Mouse (Mus musculus) hindbrain, embryonic 14.5 days (tissue): ENCODE measurements around the gene Psmc3. TPM values are rescaled to one million over a fixed set of nuclear protein-coding genes. Genes with fewer than 3 reads are reported as not detected.

ENCODE experiments used
- ATAC-seq: fragments of 200-750 bp; cut with Nextera tagmentation; 2 replicates; pipeline ENCODE4 v1.8.0; 2017; ENCODE audit warnings: moderate number of reproducible peaks, mild to moderate bottlenecking, moderate TSS enrichment, moderate library complexity; ENCODE audit not compliant: low FRiP score
- DNase-seq: peaks from one replicate; pipeline ENCODE4 v3.0.0-alpha.2; 2015; ENCODE audit warnings: low spot score
- H3K27ac ChIP-seq: fragments of 300-500 bp; sonication (generic); 2 replicates; pipeline ENCODE4 v1.5.1; 2014; ENCODE audit warnings: mild to moderate bottlenecking, moderate library complexity
- H3K27me3 ChIP-seq: fragments of 300-500 bp; sonication (generic); 2 replicates; pipeline ENCODE4 v1.6.1; 2014; ENCODE audit warnings: mild to moderate bottlenecking, low read length, mixed read lengths; ENCODE audit not compliant: control insufficient read depth, insufficient read depth
- H3K36me3 ChIP-seq: fragments of 300-500 bp; sonication (generic); replicated peaks from 2 replicates; pipeline ENCODE4 v1.6.1; 2014; ENCODE audit not compliant: control insufficient read depth, insufficient read depth
- H3K4me1 ChIP-seq: fragments of 300-500 bp; sonication (generic); replicated peaks from 2 replicates; pipeline ENCODE4 v1.6.1; 2014; ENCODE audit warnings: antibody characterized with exemption, low read length, mixed read lengths; ENCODE audit not compliant: control insufficient read depth, insufficient read depth
- H3K4me2 ChIP-seq: fragments of 300-500 bp; sonication (generic); replicated peaks from 2 replicates; pipeline ENCODE4 v1.6.1; 2014; ENCODE audit warnings: mild to moderate bottlenecking, moderate library complexity
- H3K4me3 ChIP-seq: fragments of 300-500 bp; sonication (generic); replicated peaks from 2 replicates; pipeline ENCODE4 v1.5.1; 2014; ENCODE audit warnings: mild to moderate bottlenecking, low read length
- H3K9ac ChIP-seq: fragments of 300-500 bp; sonication (generic); 2 replicates; pipeline ENCODE4 v1.6.1; 2014
- H3K9me3 ChIP-seq: fragments of 300-500 bp; sonication (generic); 2 replicates; pipeline ENCODE4 v1.6.1; 2016; ENCODE audit warnings: low read length; ENCODE audit not compliant: control insufficient read depth
- WGBS: fragments of 180-500 bp; shearing (Covaris S2); extraction: QIAGEN DNeasy Blood & Tissue Kit; methylation state at CpG from one replicate; pipeline ENCODE4 v1.1.7; 2014; 5-methylcytosine and 5-hydroxymethylcytosine counted together
- polyA plus RNA-seq: library from polyadenylated mRNA; unstranded; fragments of >200 nt; fragmentation: Nextera tagmentation; extraction: Ambion mirVana; gene quantifications from 2 replicates; pipeline ENCODE4 v1.2.1, GENCODE M21; 2014

Psmc3 gene
- polyA plus RNA-seq, 1 experiment from 2014 or later: 237 TPM

- 83% methylated on average over 10 of the region's 10 CpGs for WGBS
- Histone ChIP-seq H3K36me3 (no peaks in the 10 kb centered on the region), H3K27ac (no peak overlapping the region)
These were observed 59.5 kb downstream of the Psmc3 start for GRCm38 (mm10) chr2:91113334-91113733.

GRCm38 (mm10) chr2:91113852-91114251 is 60.0 kb downstream of the Psmc3 start:
- Histone ChIP-seq H3K36me3 (no peaks in the 10 kb centered on the region), H3K27ac (no peak overlapping the region), H3K9me3 (no peaks in the 10 kb centered on the region), H3K4me3 (no peak overlapping the region), H3K4me1 (peaks cover 6% of the 10 kb centered on the region; the same call in 1 of the 2 replicates), H3K9ac (no peak overlapping the region), H3K4me2 (no peak overlapping the region), H3K27me3 (0 out of 2 replicates have a peak, but pooled peaks cover 4% of the 10 kb centered on the region)
- no peak for ATAC-seq
- DNase-seq: no peak
- WGBS: 71% methylated on average over 6 of the region's 6 CpGs

More at GRCm38 (mm10) chr2:91113334-91113733, 59.5 kb downstream of the Psmc3 start:
- Histone ChIP-seq H3K27me3 (0 out of 2 replicates have a peak, but pooled peaks cover 4% of the 10 kb centered on the region), H3K4me3 (no peak overlapping the region), H3K9me3 (no peaks in the 10 kb centered on the region), H3K9ac (no peak overlapping the region), H3K4me2 (no peak overlapping the region), H3K4me1 (peaks cover 6% of the 10 kb centered on the region; the same call in 1 of the 2 replicates)
- ATAC-seq (no peak), DNase-seq (no peak)

- no peaks in the 10 kb centered on the region for H3K9me3 ChIP-seq
- WGBS: 9% methylated on average over 33 of the region's 42 CpGs
- H3K9ac ChIP-seq: peak overlapping the region; percentile 49
- H3K36me3 ChIP-seq: no peaks in the 10 kb centered on the region
- H3K4me2 ChIP-seq: peak overlapping the region; percentile 62
- H3K4me3 ChIP-seq: peak overlapping the region; percentile 29
- ATAC-seq (peak; percentile 54; the same call in 1 of the 2 replicates), DNase-seq (peak; percentile 83)
- 0 out of 2 replicates have a peak, but pooled peaks cover 4% of the 10 kb centered on the region for H3K27me3 ChIP-seq
- H3K4me1 ChIP-seq: peaks cover 6% of the 10 kb centered on the region; the same call in 1 of the 2 replicates
- H3K27ac ChIP-seq: no peak overlapping the region
These were observed 61.2 kb downstream of the Psmc3 start for GRCm38 (mm10) chr2:91114781-91115577.

GRCm38 (mm10) chr2:91115578-91115970 is 61.8 kb downstream of the Psmc3 start:
- Histone ChIP-seq H3K27me3 (0 out of 2 replicates have a peak, but pooled peaks cover 4% of the 10 kb centered on the region), H3K4me1 (peaks cover 6% of the 10 kb centered on the region; the same call in 1 of the 2 replicates), H3K9ac (peak overlapping the region; percentile 49), H3K36me3 (no peaks in the 10 kb centered on the region), H3K9me3 (no peaks in the 10 kb centered on the region), H3K27ac (no peak overlapping the region), H3K4me3 (peak overlapping the region; percentile 29), H3K4me2 (peak overlapping the region; percentile 62)
- DNase-seq: no peak
- no peak for ATAC-seq
- 32% methylated on average over 12 of the region's 12 CpGs for WGBS

Other genes with a start within 250 kb of the Psmc3 start
- gene Mtch2, start 206.9 kb upstream of the Psmc3 start, polyA plus RNA-seq: 270 and 276 TPM in 2 replicates
- 182 and 189 TPM in 2 replicates for gene C1qtnf4, start 168.1 kb upstream of the Psmc3 start, polyA plus RNA-seq
- 44.2 and 45.5 TPM in 2 replicates for gene Kbtbd4, start 149.3 kb upstream of the Psmc3 start, polyA plus RNA-seq
- 216 and 227 TPM in 2 replicates for gene Ndufs3, start 149.2 kb upstream of the Psmc3 start, polyA plus RNA-seq
- 75.2 and 78.5 TPM in 2 replicates for gene Celf1, start 113.6 kb upstream of the Psmc3 start, polyA plus RNA-seq
- 0.97 and 1.1 TPM in 2 replicates for gene Rapsn, start 18.4 kb upstream of the Psmc3 start, polyA plus RNA-seq
- 27.4 and 27.6 TPM in 2 replicates for gene Slc39a13, start 16.4 kb downstream of the Psmc3 start, polyA plus RNA-seq
- 4.1 and 4.3 TPM in 2 replicates for gene Spi1, start 28.4 kb downstream of the Psmc3 start, polyA plus RNA-seq
- not detected in 2 replicates for gene Mybpc3, start 64.1 kb downstream of the Psmc3 start, polyA plus RNA-seq
- gene Madd, start 129.8 kb downstream of the Psmc3 start, polyA plus RNA-seq: 51.6 and 58.4 TPM in 2 replicates
- 1.5 and 2.8 TPM in 2 replicates for gene Nr1h3, start 148.8 kb downstream of the Psmc3 start, polyA plus RNA-seq
- 40.9 and 49.8 TPM in 2 replicates for gene Acp2, start 148.9 kb downstream of the Psmc3 start, polyA plus RNA-seq
- 9.4 and 11.4 TPM in 2 replicates for gene Ddb2, start 183.0 kb downstream of the Psmc3 start, polyA plus RNA-seq
- gene Pacsin3, start 201.9 kb downstream of the Psmc3 start, polyA plus RNA-seq: 12.9 and 13.5 TPM in 2 replicates
- gene Arfgap2, start 211.0 kb downstream of the Psmc3 start, polyA plus RNA-seq: 59.6 and 64.0 TPM in 2 replicates